Mouse (Mus musculus): ENCODE data around the gene Yipf3. TPM values are rescaled to one million over a fixed set of nuclear protein-coding genes. Genes with fewer than 3 reads are reported as not detected.

Gene Yipf3
- 66.6 and 70.6 TPM in 2 replicates for polyA plus RNA-seq (2016; fragmentation: Nextera tagmentation; extraction: Ambion mirVana)

DNA sequence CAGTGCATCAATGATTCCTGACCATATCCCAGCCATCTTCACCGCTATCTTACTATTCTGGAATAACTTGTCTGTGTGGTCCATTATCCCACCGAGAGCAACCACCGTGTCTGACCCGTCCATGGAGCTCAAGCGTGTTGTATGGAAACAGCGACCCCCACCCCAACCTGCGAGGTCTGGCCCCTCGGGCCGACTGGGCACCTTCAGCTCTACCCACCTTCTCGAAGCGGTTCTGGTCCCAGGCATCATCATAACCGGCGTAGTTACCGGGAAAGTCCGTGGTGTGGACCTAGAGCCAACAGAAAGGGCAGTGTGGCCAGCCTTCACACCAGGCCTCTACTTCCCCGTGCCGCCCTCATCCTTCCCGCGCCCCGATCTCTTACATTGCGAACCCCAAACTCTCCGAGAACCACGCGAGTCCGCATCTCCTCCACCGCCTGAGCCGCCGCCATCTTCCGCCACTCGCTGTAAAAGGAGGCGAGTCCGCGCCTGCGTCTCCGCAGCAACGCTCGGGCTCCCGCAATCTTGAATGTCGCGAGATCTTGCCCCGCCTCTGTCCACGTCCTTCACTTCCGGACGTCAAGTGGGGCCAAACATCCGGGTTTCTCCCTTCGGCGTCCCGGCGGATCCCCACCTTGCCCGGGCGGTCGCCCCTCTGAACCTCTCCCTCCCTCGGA is at the start of gene Yipf3, which contains the start of gene Polr1c:
Yipf3 (plus strand) TSS at position 569 of the 677 bp plus-strand sequence.
Polr1c (minus strand) TSS at position 543 of the 677 bp plus-strand sequence.
- Histone ChIP-seq H3K27me3 (replicated peaks; ENCODE audit: low read depth, poor library complexity, severe bottlenecking) (no peaks in the 10 kb centered on the region), H3K36me3 (replicated peaks) (peaks cover 79% of the 10 kb centered on the region), H3K27ac (replicated peaks) (peak within 1 kb of the TSS; percentile 93), H3K9me3 (no peaks in the 10 kb centered on the region), H3K4me1 (peaks cover 26% of the 10 kb centered on the region), H3K4me3 (peak within 1 kb of the TSS; percentile 89)
- peak; percentile 95 for DNase-seq (ENCODE audit: low spot score)
- WGBS = under 1% methylated on average over 53 of the region's 53 CpGs

DNA sequence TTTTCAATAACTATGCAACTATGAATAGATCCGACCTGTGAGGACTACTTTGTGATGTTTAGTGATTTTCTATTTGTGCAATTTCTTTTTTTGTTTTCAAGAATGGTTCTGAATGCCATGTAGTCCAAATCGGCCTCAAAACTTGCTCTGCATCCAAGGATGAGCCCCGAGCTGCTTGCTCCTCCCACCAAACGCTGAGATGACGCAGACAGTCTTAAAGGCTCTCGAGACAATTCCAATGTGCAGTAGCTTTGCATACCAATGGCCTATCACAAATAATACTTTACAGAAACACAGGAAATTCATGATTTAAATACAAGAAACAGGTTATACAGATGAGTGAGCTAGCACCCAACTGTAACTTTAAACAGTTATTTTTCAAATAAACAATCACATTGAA is 46.7 kb upstream of the Yipf3 start:
- Histone ChIP-seq H3K36me3 (replicated peaks) (peaks cover 62% of the 10 kb centered on the region), H3K4me1 (peaks cover 28% of the 10 kb centered on the region), H3K4me3 (peak overlapping the region; percentile 87), H3K27me3 (replicated peaks; ENCODE audit: low read depth, poor library complexity, severe bottlenecking) (no peaks in the 10 kb centered on the region), H3K9me3 (no peaks in the 10 kb centered on the region), H3K27ac (replicated peaks) (no peak overlapping the region)
- no peak for DNase-seq (ENCODE audit: low spot score)
- 77% methylated on average over 6 of the region's 6 CpGs for WGBS

DNA sequence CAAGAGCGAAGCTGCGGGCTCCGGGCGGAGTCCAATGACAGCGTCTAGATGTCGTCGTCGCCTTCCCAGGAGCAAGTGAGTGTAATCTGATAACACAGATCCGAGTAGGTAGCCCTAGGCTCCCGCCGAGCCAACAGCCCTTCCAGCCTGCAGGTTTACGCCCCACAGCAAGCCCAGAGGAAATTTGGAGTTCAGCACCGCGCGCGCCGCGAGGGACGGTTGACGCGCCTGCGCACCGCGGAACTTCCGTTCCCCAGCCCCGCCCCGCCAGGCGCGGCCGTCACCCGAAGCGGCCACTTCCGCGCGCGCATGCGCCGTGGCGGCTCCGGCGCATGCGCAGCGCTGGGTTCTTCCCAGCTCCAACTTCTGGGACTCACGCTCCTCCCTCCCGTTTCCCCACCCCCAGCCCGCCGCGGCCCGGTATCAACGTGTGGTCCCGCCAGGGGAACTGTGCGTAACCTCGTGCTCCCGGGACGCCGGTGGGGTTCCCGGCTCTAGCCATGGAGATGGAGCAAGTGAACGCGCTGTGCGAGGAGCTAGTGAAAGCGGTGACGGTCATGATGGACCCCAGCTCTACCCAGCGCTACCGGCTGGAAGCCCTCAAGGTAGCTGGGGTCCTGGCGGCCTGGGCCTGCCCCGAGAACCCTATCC is 45.3 kb upstream of the Yipf3 start, which contains the start of the genes Polh and Xpo5:
Polh (minus strand) TSS at position 225 of the 651 bp plus-strand sequence.
Xpo5 (plus strand) TSS at position 362 of the 651 bp plus-strand sequence.
- Histone ChIP-seq H3K36me3 (replicated peaks) (peaks cover 62% of the 10 kb centered on the region), H3K4me3 (peak within 1 kb of the TSS; percentile 87), H3K27me3 (replicated peaks; ENCODE audit: low read depth, poor library complexity, severe bottlenecking) (no peaks in the 10 kb centered on the region), H3K4me1 (peaks cover 28% of the 10 kb centered on the region), H3K9me3 (no peaks in the 10 kb centered on the region), H3K27ac (replicated peaks) (peak within 1 kb of the TSS; percentile 93)
- DNase-seq (ENCODE audit: low spot score) = peak; percentile 96
- under 1% methylated on average over 66 of the region's 66 CpGs for WGBS

DNA sequence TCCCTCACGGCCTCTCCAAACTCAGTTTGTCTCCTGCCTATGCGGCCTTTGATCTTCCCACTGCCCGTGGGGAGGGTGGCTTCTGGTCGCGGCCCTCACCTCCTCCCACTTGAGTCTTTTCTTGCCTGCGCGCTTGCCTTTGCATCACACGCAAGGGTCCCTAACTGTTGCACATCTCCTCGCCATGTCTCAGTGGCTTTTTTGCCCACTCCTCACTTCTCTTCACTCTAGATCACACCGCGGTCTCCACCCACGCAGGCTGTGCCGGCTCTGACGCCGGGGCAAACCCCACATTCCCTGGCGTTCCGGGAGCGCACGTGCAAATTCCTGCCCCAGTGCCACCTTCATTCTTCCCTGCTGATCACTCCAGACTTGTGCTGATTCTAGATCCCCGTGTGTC is 44.8 kb upstream of the Yipf3 start:
- H3K27me3 ChIP-seq (replicated peaks; ENCODE audit: low read depth, poor library complexity, severe bottlenecking) = no peaks in the 10 kb centered on the region
- WGBS = under 1% methylated on average over 20 of the region's 20 CpGs
- H3K4me3 ChIP-seq = peak overlapping the region; percentile 87
- peaks cover 28% of the 10 kb centered on the region for H3K4me1 ChIP-seq
- no peak for DNase-seq (ENCODE audit: low spot score)
- H3K36me3 ChIP-seq (replicated peaks) = peaks cover 62% of the 10 kb centered on the region
- H3K9me3 ChIP-seq = no peaks in the 10 kb centered on the region
- peak overlapping the region; percentile 93 for H3K27ac ChIP-seq (replicated peaks)

DNA sequence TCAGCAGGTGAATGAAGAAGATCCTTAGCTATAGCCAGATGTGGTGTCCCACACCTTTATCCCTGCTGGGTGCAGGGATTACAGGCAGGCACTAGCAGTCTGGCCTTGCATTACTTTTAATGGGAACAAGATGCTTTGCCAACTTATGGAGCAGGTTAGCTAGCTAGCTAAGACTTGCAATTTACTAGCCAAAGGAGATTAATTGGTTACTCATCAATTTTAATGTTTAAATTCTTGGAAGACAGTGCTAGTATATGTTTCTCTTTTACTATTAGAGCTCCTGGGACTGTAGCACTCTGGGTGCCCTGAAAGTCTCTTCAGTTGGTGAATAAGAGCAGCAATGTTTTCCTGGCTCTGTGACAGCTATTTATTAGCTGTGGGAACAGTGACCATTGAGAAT is 41.2 kb upstream of the Yipf3 start:
- no peaks in the 10 kb centered on the region for H3K27me3 ChIP-seq (replicated peaks; ENCODE audit: low read depth, poor library complexity, severe bottlenecking)
- peaks cover 76% of the 10 kb centered on the region for H3K36me3 ChIP-seq (replicated peaks)
- H3K27ac ChIP-seq (replicated peaks) = no peak overlapping the region
- H3K9me3 ChIP-seq = no peaks in the 10 kb centered on the region
- no peak overlapping the region for H3K4me3 ChIP-seq
- H3K4me1 ChIP-seq = peaks cover 17% of the 10 kb centered on the region
- DNase-seq (ENCODE audit: low spot score) = no peak

DNA sequence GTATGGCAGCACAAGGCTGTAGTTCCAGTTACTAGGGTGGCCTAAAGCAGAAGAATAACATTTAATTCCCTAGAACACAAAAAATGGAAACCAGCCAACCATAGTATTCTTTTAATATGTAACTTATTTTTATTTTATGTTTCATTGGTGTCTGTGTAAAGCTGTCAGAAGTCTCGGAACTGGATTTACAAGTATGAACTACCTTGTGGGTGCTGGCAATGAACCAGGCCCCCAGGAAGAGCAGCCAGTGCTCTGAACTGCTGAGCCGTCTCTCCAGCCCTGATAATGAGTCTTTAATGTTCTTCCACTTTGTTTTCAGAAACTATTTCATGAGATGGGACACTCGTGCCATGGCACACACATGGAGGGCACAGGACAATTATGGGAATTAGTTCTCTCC is 37.3 kb upstream of the Yipf3 start:
- H3K27ac ChIP-seq (replicated peaks) = no peak overlapping the region
- no peaks in the 10 kb centered on the region for H3K27me3 ChIP-seq (replicated peaks; ENCODE audit: low read depth, poor library complexity, severe bottlenecking)
- DNase-seq (ENCODE audit: low spot score) = no peak
- WGBS = 94% methylated on average over 3 of the region's 3 CpGs
- H3K4me1 ChIP-seq = no peaks in the 10 kb centered on the region
- H3K36me3 ChIP-seq (replicated peaks) = peaks cover 100% of the 10 kb centered on the region
- no peak overlapping the region for H3K4me3 ChIP-seq
- H3K9me3 ChIP-seq = no peaks in the 10 kb centered on the region

DNA sequence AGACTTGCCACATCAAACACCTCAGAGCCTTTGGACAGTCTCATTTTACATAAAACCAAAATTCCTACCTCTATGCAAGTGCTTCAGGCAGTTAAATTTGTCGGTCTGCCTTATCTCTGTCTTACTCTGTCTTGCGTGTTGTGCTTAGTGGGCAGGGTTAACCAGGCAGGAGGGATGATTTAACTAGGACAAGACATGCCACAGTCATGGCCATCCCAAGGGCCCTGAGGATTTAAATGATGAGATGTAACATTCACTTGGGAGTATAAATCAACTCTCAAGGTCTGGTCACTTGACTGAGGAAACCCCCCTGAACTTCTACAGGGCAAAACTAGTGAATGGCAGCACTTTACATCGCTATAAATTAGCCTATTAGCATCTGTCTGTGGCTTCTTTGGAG is 26.3 kb upstream of the Yipf3 start:
- Histone ChIP-seq H3K4me3 (no peak overlapping the region), H3K9me3 (no peaks in the 10 kb centered on the region), H3K36me3 (replicated peaks) (peaks cover 100% of the 10 kb centered on the region), H3K27me3 (replicated peaks; ENCODE audit: low read depth, poor library complexity, severe bottlenecking) (no peaks in the 10 kb centered on the region), H3K27ac (replicated peaks) (no peak overlapping the region), H3K4me1 (no peaks in the 10 kb centered on the region)
- no peak for DNase-seq (ENCODE audit: low spot score)
- WGBS = 91% methylated on average over 3 of the region's 3 CpGs

DNA sequence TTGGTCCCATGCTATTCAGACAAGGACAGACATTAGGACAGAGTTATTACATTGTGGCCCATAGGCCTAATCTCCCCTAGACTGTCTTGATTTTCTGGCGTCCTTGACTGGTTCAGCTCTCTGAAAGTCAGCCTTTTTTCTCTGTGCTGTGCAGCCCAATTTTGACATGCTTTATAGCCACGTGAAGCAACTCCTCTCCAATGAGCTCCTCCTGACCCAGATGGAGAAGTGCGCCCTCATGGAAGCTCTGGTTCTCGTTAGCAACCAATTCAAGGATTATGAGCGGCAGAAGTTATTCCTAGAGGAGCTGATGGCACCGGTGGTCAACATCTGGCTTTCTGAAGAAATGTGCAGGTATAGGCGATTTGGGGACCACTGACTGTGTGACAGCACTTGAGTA is 20.3 kb upstream of the Yipf3 start:
- H3K27ac ChIP-seq (replicated peaks) = no peak overlapping the region
- H3K36me3 ChIP-seq (replicated peaks) = peaks cover 100% of the 10 kb centered on the region
- no peak overlapping the region for H3K4me3 ChIP-seq
- DNase-seq (ENCODE audit: low spot score) = no peak
- 79% methylated on average over 7 of the region's 7 CpGs for WGBS
- no peaks in the 10 kb centered on the region for H3K9me3 ChIP-seq
- no peaks in the 10 kb centered on the region for H3K4me1 ChIP-seq
- no peaks in the 10 kb centered on the region for H3K27me3 ChIP-seq (replicated peaks; ENCODE audit: low read depth, poor library complexity, severe bottlenecking)

DNA sequence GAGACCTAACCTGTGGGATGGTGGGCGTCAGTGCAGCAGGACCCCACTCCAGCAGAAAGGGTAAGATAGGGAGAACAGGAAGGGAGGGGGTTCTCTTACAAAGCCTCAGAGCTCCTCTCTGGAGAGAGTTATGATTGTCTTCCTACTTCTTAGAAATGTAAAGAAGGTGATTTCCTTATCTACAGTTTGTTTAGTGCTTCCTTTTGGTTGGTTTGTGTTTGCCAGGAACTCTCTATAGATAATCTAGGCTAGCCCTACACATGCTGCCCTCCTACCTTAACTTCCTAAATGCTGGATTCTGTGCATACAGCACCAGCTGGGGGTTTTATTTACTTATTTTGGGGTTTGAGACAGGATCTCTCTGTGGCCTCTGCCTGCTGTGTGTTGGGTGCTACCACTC is 11.8 kb upstream of the Yipf3 start:
- DNase-seq (ENCODE audit: low spot score) = no peak
- H3K4me1 ChIP-seq = no peaks in the 10 kb centered on the region
- H3K36me3 ChIP-seq (replicated peaks) = peaks cover 100% of the 10 kb centered on the region
- 92% methylated on average over 1 of the region's 1 CpGs for WGBS
- no peaks in the 10 kb centered on the region for H3K27me3 ChIP-seq (replicated peaks; ENCODE audit: low read depth, poor library complexity, severe bottlenecking)
- H3K9me3 ChIP-seq = no peaks in the 10 kb centered on the region
- H3K4me3 ChIP-seq = no peak overlapping the region
- H3K27ac ChIP-seq (replicated peaks) = no peak overlapping the region

DNA sequence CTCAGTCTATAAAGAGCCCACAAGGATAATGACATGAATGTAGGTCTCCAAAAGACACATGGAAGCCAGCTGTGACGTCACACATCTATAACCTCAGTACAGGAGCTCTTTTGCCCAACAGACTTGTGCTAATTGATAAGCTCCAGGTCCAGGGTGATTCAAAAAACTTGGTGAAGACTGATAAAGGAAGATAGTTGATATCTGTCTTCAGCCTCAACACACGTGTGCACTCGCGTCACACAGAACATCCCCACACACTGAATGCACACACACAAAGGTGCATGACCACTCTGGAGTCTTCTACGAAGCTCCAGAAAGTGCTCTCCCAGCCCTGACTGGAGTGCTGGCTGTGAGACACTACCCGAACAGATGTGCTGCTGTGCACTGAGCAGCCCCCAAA is 10.8 kb upstream of the Yipf3 start:
- no peak for DNase-seq (ENCODE audit: low spot score)
- H3K27ac ChIP-seq (replicated peaks) = no peak overlapping the region
- no peaks in the 10 kb centered on the region for H3K4me1 ChIP-seq
- no peak overlapping the region for H3K4me3 ChIP-seq
- no peaks in the 10 kb centered on the region for H3K9me3 ChIP-seq
- no peaks in the 10 kb centered on the region for H3K27me3 ChIP-seq (replicated peaks; ENCODE audit: low read depth, poor library complexity, severe bottlenecking)
- WGBS = 95% methylated on average over 6 of the region's 6 CpGs
- peaks cover 100% of the 10 kb centered on the region for H3K36me3 ChIP-seq (replicated peaks)

DNA sequence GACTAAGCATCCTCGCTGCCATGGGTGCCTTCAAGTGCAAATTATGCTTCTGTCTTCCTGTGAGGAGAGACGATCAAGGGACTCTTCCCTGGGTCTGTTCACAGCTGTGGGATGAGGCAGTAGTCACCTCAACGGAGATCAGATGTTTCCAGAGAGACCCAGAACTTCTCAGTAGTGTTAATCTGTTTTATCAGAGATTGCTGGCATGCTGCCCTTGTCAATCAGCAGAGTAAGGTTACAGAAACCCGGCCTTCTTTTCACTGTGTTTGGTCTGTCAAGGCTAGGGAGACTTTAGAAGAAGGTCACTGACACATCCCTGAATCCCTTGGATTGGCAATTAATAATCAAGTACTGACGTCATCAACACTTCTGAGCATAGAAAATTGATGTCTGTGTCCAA is 10.4 kb upstream of the Yipf3 start:
- no peak for DNase-seq (ENCODE audit: low spot score)
- Histone ChIP-seq H3K36me3 (replicated peaks) (peaks cover 100% of the 10 kb centered on the region), H3K4me3 (no peak overlapping the region), H3K27me3 (replicated peaks; ENCODE audit: low read depth, poor library complexity, severe bottlenecking) (no peaks in the 10 kb centered on the region), H3K27ac (replicated peaks) (no peak overlapping the region), H3K4me1 (no peaks in the 10 kb centered on the region), H3K9me3 (no peaks in the 10 kb centered on the region)
- WGBS = 83% methylated on average over 5 of the region's 5 CpGs

DNA sequence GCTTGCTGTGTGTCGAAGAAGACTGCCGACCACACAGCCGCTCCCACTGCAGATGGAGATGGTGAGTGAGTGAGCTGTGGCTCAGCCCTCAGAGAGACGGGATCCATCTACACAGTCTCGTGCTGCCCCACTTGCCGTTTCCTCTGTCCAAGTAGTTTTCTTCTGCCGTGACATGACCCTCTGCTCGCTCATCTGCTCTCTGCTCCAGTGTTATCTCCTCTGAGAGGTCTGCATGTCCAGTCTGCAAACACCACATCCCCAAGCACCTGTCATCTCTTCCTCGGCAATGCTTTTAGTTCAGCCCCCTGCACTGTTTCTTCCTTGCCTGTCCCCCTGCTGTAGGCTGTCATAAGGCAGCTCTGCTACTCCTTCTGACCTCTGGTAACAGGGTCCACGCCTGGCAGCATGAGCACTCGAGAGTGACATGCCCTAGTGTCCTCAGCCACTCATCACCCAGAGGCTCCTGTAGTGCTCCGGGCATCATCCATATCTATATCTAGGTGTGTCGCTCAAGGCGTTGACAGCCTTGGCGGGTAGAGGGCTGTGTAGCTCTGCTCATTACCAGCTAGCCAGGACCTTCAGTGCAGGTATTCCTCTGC is 8.3 kb upstream of the Yipf3 start:
- Histone ChIP-seq H3K4me3 (no peak overlapping the region), H3K4me1 (no peaks in the 10 kb centered on the region), H3K36me3 (replicated peaks) (peaks cover 100% of the 10 kb centered on the region), H3K27me3 (replicated peaks; ENCODE audit: low read depth, poor library complexity, severe bottlenecking) (no peaks in the 10 kb centered on the region), H3K27ac (replicated peaks) (no peak overlapping the region), H3K9me3 (no peaks in the 10 kb centered on the region)
- no peak for DNase-seq (ENCODE audit: low spot score)
- WGBS = 94% methylated on average over 15 of the region's 15 CpGs

DNA sequence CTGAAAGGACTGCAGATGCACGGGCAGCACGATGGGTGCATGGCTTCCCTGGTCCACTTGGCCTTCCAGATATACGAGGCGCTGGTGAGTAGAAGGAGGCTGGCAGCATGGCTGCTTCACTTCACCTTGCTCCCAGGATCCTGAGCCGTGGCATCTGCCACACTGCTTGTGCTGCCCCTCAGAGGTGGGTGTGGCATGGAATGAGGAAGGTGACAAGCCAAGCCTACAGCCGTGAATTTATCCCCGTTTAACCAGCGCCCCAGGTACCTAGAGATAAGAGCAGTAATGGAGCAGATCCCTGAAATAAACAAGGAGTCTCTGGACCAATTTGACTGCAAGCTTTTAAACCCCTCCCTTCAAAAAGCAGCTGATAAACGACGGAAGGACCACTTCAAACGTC is 6.4 kb upstream of the Yipf3 start:
- Histone ChIP-seq H3K4me1 (peaks cover 4% of the 10 kb centered on the region), H3K4me3 (no peak overlapping the region), H3K36me3 (replicated peaks) (peaks cover 100% of the 10 kb centered on the region), H3K27me3 (replicated peaks; ENCODE audit: low read depth, poor library complexity, severe bottlenecking) (no peaks in the 10 kb centered on the region), H3K9me3 (no peaks in the 10 kb centered on the region), H3K27ac (replicated peaks) (no peak overlapping the region)
- 84% methylated on average over 11 of the region's 11 CpGs for WGBS
- DNase-seq (ENCODE audit: low spot score) = no peak

Data from embryonic facial prominence, embryonic 10.5 days (tissue).